Mouse (Mus musculus) heart, adult 9 months (tissue): ENCODE results near the gene Arid1b.
A peak's percentile ranks its signal among the peaks of the same experiment; 100 is the strongest.

Experiments used
- DNase-seq, 2 experiments: peaks; one replicate each; pipeline ENCODE4 v3.0.0; 2022; ENCODE audit warnings: low spot score in 2 of 2

The Arid1b gene

GRCm38 (mm10) chr17:5017065-5017464 is 22.9 kb downstream of the Arid1b start:
- DNase-seq: no peak

GRCm38 (mm10) chr17:5021303-5022003 is 27.3 kb downstream of the Arid1b start:
- DNase-seq: no peak

- no peak for DNase-seq
Observed at GRCm38 (mm10) chr17:5022019-5022544, 27.9 kb downstream of the Arid1b start.

GRCm38 (mm10) chr17:5023745-5024144 is 29.6 kb downstream of the Arid1b start:
- no peak for DNase-seq

GRCm38 (mm10) chr17:5025400-5025799 is 31.3 kb downstream of the Arid1b start:
- no peak for DNase-seq

- no peak for DNase-seq
Observed at GRCm38 (mm10) chr17:5026578-5026977, 32.4 kb downstream of the Arid1b start.

GRCm38 (mm10) chr17:5029148-5029547 is 35.0 kb downstream of the Arid1b start:
- no peak for DNase-seq

GRCm38 (mm10) chr17:5030290-5030689 is 36.2 kb downstream of the Arid1b start:
- DNase-seq: no peak

GRCm38 (mm10) chr17:5033346-5033745 is 39.2 kb downstream of the Arid1b start:
- peak; percentile 28 to 70 for DNase-seq

GRCm38 (mm10) chr17:5034201-5034600 is 40.1 kb downstream of the Arid1b start:
- no peak for DNase-seq

- DNase-seq: no peak
Observed at GRCm38 (mm10) chr17:5036200-5036835, 42.2 kb downstream of the Arid1b start.

GRCm38 (mm10) chr17:5037199-5037598 is 43.1 kb downstream of the Arid1b start:
- no peak for DNase-seq

- DNase-seq: no peak
Observed at GRCm38 (mm10) chr17:5039826-5040225, 45.7 kb downstream of the Arid1b start.

- no peak for DNase-seq
Observed at GRCm38 (mm10) chr17:5043871-5044270, 49.7 kb downstream of the Arid1b start.

- DNase-seq: no peak
Observed at GRCm38 (mm10) chr17:5045613-5046012, 51.5 kb downstream of the Arid1b start.

- no peak for DNase-seq
Observed at GRCm38 (mm10) chr17:5047373-5047772, 53.2 kb downstream of the Arid1b start.

- DNase-seq: no peak
Observed at GRCm38 (mm10) chr17:5050266-5050665, 56.1 kb downstream of the Arid1b start.

GRCm38 (mm10) chr17:5050970-5051530 is 56.9 kb downstream of the Arid1b start:
- peak; percentile 16 to 27 for DNase-seq

- DNase-seq: no peak
Observed at GRCm38 (mm10) chr17:5052091-5052799, 58.1 kb downstream of the Arid1b start.

- DNase-seq: no peak
Observed at GRCm38 (mm10) chr17:5052800-5053179, 58.7 kb downstream of the Arid1b start.

- no peak for DNase-seq
Observed at GRCm38 (mm10) chr17:5053201-5053600, 59.1 kb downstream of the Arid1b start.

GRCm38 (mm10) chr17:5055412-5055811 is 61.3 kb downstream of the Arid1b start:
- DNase-seq: no peak
